Mouse (Mus musculus) frontal cortex, postnatal 25 days (tissue): ENCODE data around the gene Cap2.

ENCODE experiments used
- DNase-seq, 2 experiments: peaks; one replicate each; pipeline ENCODE4 v3.0.0; 2022; ENCODE audit warnings: low spot score in 2 of 2

The Cap2 gene

DNA sequence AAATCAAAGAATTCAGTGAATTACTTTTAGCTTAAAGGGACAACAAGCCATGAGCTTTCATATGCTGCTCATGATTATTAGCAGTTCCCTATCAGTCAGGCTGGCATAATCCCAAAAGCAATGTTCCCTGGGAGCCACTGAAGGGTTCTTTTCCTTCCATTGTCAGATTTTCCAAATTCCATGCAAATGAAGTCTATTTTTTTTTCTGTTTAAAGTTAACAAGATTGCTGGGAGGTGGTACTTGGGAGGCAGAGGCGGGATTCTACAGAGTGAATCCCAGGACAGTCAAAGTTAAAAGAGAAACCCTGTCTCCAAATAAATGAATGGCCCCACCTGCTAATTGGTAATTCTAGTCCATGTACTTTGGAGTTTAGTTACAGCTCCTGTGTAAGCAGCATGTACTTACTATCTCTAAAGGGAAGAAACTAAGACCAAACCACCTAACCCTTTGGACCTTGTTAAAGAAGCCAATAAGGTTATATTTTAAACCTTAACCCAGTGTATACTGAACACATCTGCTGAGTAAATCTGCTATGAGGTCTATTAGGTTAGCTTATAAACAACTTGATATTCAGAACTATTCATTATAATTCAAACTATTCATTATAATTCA lies 193.8 kb downstream of the Cap2 start:
- no peak for DNase-seq

DNA sequence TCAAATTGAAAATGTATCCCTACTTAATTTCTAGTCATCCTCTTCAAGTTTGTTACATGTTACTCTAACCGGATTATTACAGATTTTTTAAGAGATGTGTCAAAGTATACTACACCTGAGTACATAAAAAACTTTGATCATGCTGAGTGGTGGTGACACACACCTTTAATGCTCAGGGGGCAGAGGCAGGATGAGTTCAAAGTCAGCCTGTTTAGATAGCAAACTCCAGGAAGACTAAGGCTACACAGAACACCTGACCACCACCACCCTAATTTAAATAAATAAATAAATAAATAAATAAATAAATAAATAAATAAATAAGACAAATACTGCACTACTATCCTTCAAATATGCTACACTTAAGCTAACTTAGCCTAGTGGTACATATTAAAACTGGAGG lies 194.3 kb downstream of the Cap2 start:
- no peak for DNase-seq

DNA sequence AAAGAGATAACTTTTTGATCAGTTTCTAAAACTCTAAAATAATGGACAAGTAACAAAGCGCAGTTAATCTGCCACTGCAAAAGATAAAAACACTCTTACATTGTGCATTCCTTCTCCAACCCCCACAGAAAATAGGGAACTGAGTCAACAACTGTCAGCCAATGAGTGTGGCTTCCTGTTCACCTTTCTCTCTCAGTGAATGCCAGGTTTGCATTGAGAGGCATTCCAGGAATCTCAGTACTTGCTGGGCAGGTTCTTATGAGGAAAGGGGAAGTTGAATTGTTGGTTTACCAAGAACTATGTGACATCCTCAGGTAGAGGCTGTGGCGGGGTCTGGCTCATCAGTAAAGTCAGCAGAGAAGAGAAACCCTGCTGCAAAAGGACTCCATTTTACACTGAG lies 195.1 kb downstream of the Cap2 start:
- no peak for DNase-seq

- no peak for DNase-seq
Observed at GRCm38 (mm10) chr13:46699372-46699771, 197.7 kb downstream of the Cap2 start.
